Mouse (Mus musculus) neural tube, embryonic 13.5 days (tissue): ENCODE measurements around the gene Elp4. TPM values are rescaled to one million over a fixed set of nuclear protein-coding genes. Genes with fewer than 3 reads are reported as not detected.

Experiments
- ATAC-seq: fragments of 200-750 bp; cut with Nextera tagmentation; 2 replicates; pipeline ENCODE4 v1.8.0; 2017; ENCODE audit warnings: low read depth, mild to moderate bottlenecking, moderate TSS enrichment, moderate library complexity
- H3K27ac ChIP-seq: fragments of 300-500 bp; sonication (generic); replicated peaks from 2 replicates; pipeline ENCODE4 v1.5.1; 2015; ENCODE audit warnings: moderate library complexity, mild to moderate bottlenecking, inconsistent platforms
- H3K27me3 ChIP-seq: fragments of 300-500 bp; sonication (generic); 2 replicates; pipeline ENCODE4 v1.6.1; 2015; ENCODE audit warnings: mild to moderate bottlenecking, inconsistent platforms
- H3K36me3 ChIP-seq: fragments of 300-500 bp; sonication (generic); 2 replicates; pipeline ENCODE4 v1.6.1; 2015; ENCODE audit warnings: mild to moderate bottlenecking, inconsistent platforms
- H3K4me1 ChIP-seq: fragments of 300-500 bp; sonication (generic); replicated peaks from 2 replicates; pipeline ENCODE4 v1.6.1; 2015; ENCODE audit warnings: inconsistent platforms
- H3K4me2 ChIP-seq: fragments of 300-500 bp; sonication (generic); 2 replicates; pipeline ENCODE4 v1.6.1; 2015; ENCODE audit warnings: inconsistent platforms, mild to moderate bottlenecking, moderate library complexity
- H3K4me3 ChIP-seq: fragments of 300-500 bp; sonication (generic); 2 replicates; pipeline ENCODE4 v1.5.1; 2015; ENCODE audit warnings: mild to moderate bottlenecking, inconsistent platforms
- H3K9ac ChIP-seq: fragments of 300-500 bp; sonication (generic); 2 replicates; pipeline ENCODE4 v1.6.1; 2015; ENCODE audit warnings: moderate library complexity, mild to moderate bottlenecking, inconsistent platforms
- H3K9me3 ChIP-seq: fragments of 300-500 bp; sonication (generic); 2 replicates; pipeline ENCODE4 v1.6.1; 2016; ENCODE audit warnings: inconsistent platforms
- WGBS: fragments of 180-500 bp; shearing (Covaris S2); methylation state at CpG from one replicate; pipeline ENCODE4 v1.1.7; 2015; 5-methylcytosine and 5-hydroxymethylcytosine counted together
- polyA plus RNA-seq: library from polyadenylated mRNA; unstranded; fragments of >200 nt; fragmentation: Nextera tagmentation; extraction: Ambion mirVana; gene quantifications from 2 replicates; pipeline ENCODE4 v1.2.1, GENCODE M21; 2015

The Elp4 gene
- polyA plus RNA-seq, 1 experiment from 2014 or later, result 42.5 TPM

DNA sequence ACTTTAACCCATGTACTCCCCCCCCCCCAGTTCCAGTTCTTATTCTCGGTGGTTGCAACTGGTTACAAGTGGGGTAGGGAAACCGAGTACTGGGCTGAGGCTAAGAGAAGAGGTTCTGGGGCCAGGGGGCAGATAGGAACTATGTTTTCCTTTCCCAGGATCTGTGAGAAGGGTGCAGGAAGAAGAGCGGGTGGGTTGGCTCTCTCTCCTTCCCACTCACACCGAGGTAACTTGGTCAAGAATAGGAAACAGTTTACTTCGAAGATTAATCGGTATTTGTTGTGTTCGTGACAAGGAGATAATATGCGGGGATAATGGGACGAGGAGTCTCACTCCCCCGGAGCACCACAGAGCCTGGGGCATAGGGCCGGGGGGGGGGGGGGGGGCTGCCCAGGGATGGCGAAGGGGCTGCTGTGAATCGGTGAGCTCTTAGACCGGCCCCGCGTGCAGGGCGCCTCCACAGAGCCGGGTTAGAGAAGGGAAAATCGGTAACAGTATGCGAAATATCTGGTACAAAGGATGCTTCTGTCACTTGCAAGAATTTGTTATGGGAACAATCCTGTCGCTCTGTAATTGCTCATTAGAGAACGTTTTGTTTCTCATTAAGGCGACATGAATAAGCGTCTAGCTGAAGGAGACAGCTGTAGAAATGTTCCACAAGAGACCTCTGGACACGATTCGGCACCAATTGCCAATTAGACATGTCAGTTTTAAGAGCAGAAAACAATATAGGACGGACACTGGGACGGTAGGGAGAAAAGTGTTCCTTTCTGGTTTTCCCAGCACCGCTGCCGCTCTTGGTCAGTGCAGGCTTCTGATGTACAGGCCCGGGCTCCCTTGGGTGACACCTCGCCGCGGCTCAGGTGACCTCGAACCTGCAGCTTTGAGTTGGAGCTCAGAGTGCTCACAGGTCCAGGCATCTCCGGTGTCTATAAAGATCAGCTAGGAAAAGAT, 217.7 kb downstream of the Elp4 start:
- peak overlapping the region; percentile 50 for H3K4me2 ChIP-seq
- H3K27ac ChIP-seq, result 0 out of 2 replicates have a peak overlapping the region, but pooled peaks have one; percentile 18
- H3K9ac ChIP-seq, result no peak overlapping the region
- H3K36me3 ChIP-seq, result no peaks in the 10 kb centered on the region
- no peak overlapping the region for H3K4me3 ChIP-seq
- ATAC-seq, result 0 out of 2 replicates have a peak, but pooled peaks have one; percentile 0
- WGBS, result 4% methylated on average over 35 of the region's 36 CpGs
- H3K9me3 ChIP-seq, result no peaks in the 10 kb centered on the region
- H3K4me1 ChIP-seq, result peaks cover 65% of the 10 kb centered on the region
- H3K27me3 ChIP-seq, result peaks cover 95% of the 10 kb centered on the region

DNA sequence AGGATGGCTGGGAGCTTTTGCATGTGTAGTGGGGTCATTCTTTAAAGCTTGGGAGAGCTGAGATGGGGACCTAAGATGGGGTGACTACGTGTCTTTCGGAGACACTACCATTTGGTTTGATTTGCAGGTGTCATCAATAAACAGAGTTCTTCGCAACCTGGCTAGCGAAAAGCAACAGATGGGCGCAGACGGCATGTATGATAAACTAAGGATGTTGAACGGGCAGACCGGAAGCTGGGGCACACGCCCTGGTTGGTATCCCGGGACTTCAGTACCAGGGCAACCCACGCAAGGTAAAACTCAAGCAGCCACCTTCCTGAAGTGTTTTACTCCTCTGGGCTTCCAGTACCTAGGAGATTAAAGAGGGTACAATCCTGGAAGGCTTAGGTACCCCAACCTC, 218.7 kb downstream of the Elp4 start:
- H3K9ac ChIP-seq, result no peak overlapping the region
- no peaks in the 10 kb centered on the region for H3K36me3 ChIP-seq
- H3K4me3 ChIP-seq, result no peak overlapping the region
- peaks cover 68% of the 10 kb centered on the region for H3K4me1 ChIP-seq
- no peak overlapping the region for H3K4me2 ChIP-seq
- WGBS, result 29% methylated on average over 11 of the region's 11 CpGs
- H3K27me3 ChIP-seq, result peaks cover 94% of the 10 kb centered on the region
- no peaks in the 10 kb centered on the region for H3K9me3 ChIP-seq
- no peak overlapping the region for H3K27ac ChIP-seq
- ATAC-seq, result no peak

GRCm38 (mm10) chr2:105684991-105685650, 219.2 kb downstream of the Elp4 start:
- H3K36me3 ChIP-seq, result no peaks in the 10 kb centered on the region
- 30% methylated on average over 11 of the region's 11 CpGs for WGBS
- H3K4me1 ChIP-seq, result peaks cover 70% of the 10 kb centered on the region
- no peak overlapping the region for H3K4me3 ChIP-seq
- peak overlapping the region; percentile 9; the same call in 1 of the 2 replicates for H3K4me2 ChIP-seq
- no peak overlapping the region for H3K27ac ChIP-seq
- H3K9ac ChIP-seq, result no peak overlapping the region
- H3K27me3 ChIP-seq, result peaks cover 96% of the 10 kb centered on the region
- H3K9me3 ChIP-seq, result no peaks in the 10 kb centered on the region
- no peak for ATAC-seq

- Histone ChIP-seq H3K4me3 (0 out of 2 replicates have a peak overlapping the region, but pooled peaks have one; percentile 8), H3K9me3 (no peaks in the 10 kb centered on the region), H3K36me3 (no peaks in the 10 kb centered on the region), H3K9ac (no peak overlapping the region), H3K27me3 (peaks cover 96% of the 10 kb centered on the region), H3K27ac (no peak overlapping the region), H3K4me2 (peak overlapping the region; percentile 24; the same call in 1 of the 2 replicates), H3K4me1 (peaks cover 60% of the 10 kb centered on the region)
- no peak for ATAC-seq
- 19% methylated on average over 22 of the region's 22 CpGs for WGBS
These were observed 220.5 kb downstream of the Elp4 start for GRCm38 (mm10) chr2:105683771-105684410.

- H3K9ac ChIP-seq, result peak overlapping the region; percentile 52; the same call in 1 of the 2 replicates
- ATAC-seq, result no peak
These were observed 221.6 kb downstream of the Elp4 start for GRCm38 (mm10) chr2:105682634-105683351.

DNA sequence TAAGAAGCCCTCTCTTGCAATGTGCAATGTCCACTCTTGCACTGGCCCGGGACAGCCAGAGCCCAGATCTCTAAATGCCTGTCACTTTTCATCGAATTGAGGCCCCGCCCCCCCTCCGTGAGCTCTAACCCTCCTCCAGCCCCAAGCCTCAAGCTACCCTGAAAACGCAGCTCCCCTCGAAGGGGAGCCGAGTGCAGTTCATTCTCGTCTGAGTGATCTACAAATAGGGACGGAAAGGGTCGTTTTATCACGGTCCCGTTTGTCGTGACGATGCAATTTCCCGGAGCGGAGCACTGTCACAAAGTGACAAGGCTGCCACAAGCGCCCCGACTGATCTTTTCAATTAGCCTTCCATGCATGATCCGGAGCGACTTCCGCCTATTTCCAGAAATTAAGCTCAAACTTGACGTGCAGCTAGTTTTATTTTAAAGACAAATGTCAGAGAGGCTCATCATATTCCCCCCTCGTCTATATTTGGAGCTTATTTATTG, 222.3 kb downstream of the Elp4 start:
- peak overlapping the region; percentile 30; the same call in 1 of the 2 replicates for H3K27ac ChIP-seq
- no peak for ATAC-seq
- peak overlapping the region; percentile 24 for H3K4me3 ChIP-seq
- H3K9ac ChIP-seq, result peak overlapping the region; percentile 52; the same call in 1 of the 2 replicates
- H3K36me3 ChIP-seq, result no peaks in the 10 kb centered on the region
- H3K27me3 ChIP-seq, result peaks cover 94% of the 10 kb centered on the region
- peaks cover 42% of the 10 kb centered on the region for H3K4me1 ChIP-seq
- WGBS, result 2% methylated on average over 23 of the region's 23 CpGs
- H3K9me3 ChIP-seq, result no peaks in the 10 kb centered on the region
- H3K4me2 ChIP-seq, result peak overlapping the region; percentile 68

More at GRCm38 (mm10) chr2:105682634-105683351, 221.6 kb downstream of the Elp4 start:
- Histone ChIP-seq H3K27ac (0 out of 2 replicates have a peak overlapping the region, but pooled peaks have one; percentile 0), H3K4me3 (peak overlapping the region; percentile 24), H3K36me3 (no peaks in the 10 kb centered on the region), H3K27me3 (peaks cover 94% of the 10 kb centered on the region), H3K4me1 (peaks cover 49% of the 10 kb centered on the region), H3K9me3 (no peaks in the 10 kb centered on the region), H3K4me2 (peak overlapping the region; percentile 68)
- WGBS, result 5% methylated on average over 21 of the region's 21 CpGs

DNA sequence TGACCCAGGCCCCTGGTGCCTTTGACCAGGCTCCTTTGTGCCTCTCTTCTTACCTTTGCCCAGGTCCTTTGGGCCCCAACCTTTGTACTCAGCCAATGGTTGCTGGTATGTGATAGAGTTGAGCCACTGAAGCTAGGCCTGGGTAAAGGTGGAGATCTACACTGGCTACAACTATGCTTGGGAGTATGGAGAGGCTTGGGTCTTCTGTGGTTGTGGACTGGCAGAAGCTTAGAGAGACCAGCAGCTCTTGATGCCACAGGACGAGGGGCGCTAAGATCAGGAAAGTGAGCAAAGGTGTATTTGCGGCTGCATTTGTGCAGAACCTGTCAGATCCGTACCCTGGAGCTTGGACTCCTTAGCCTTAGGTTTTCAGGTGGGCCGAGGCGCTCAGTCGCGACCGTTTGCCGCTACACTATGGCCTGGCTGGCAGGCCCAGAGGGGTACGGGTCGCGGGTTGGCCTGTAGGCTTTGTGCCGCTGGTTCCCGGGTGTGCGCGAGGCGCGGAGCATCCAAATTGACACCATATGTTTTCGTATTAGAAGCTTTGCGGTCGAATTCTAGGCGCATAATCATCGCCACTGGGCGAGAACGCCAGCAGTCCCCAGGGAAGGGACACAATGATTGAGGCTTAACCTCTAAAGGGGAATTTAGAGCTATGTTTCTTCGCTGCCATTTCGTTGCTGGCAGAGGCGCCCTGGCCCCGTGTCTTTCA, 223.2 kb downstream of the Elp4 start:
- H3K9ac ChIP-seq, result peak overlapping the region; percentile 52; the same call in 1 of the 2 replicates
- peaks cover 38% of the 10 kb centered on the region for H3K4me1 ChIP-seq
- H3K4me2 ChIP-seq, result peak overlapping the region; percentile 68
- H3K36me3 ChIP-seq, result no peaks in the 10 kb centered on the region
- H3K27ac ChIP-seq, result peak overlapping the region; percentile 46
- 3% methylated on average over 30 of the region's 30 CpGs for WGBS
- H3K9me3 ChIP-seq, result no peaks in the 10 kb centered on the region
- peak; percentile 20; the same call in 1 of the 2 replicates for ATAC-seq
- peaks cover 94% of the 10 kb centered on the region for H3K27me3 ChIP-seq
- H3K4me3 ChIP-seq, result peak overlapping the region; percentile 24

DNA sequence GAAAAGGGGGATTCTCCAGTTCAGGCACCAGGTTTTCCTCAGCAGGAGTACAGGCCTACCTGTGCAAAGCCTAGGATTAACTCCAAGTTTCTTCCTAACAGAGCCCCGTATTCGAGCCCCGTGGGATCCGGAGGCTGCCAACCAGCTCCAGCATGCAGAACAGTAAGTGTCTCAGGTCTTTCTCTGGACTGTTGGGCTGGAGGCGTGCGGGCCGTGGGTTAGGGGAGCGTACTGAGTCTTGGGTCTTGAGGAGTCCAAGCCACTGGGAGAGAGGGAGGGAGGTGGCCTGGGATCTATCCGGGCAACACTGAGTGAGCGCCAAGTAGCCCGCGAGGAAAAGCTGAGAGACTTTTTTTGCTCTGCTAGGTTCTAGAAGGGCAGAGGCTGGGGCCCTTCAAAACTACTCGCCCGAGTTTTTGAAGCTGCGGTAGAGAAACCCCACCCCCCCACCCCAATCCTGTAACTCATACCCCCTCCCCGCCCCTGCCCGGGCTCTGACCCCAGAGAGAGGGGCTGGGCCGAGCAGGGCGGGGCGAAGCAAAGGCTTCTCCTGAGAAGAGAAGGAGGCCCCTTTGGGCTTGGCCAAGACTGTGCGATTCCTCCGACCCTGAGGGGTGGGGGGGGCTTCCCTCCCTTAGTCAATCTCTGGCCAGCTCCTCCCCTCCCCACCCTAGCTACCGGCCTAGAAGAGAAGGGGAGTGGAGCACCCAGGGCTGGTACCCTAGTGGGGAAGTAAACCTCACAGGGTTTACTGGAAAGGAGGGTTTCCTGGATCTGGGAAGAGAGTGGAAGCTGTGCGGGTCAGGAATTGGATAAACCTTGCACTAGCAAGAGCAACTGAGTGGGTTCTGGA, 224.0 kb downstream of the Elp4 start:
- H3K27me3 ChIP-seq, result peaks cover 93% of the 10 kb centered on the region

GRCm38 (mm10) chr2:105679331-105679730, 225.0 kb downstream of the Elp4 start:
- H3K4me1 ChIP-seq, result peaks cover 57% of the 10 kb centered on the region
- H3K36me3 ChIP-seq, result no peaks in the 10 kb centered on the region
- H3K4me2 ChIP-seq, result peak overlapping the region; percentile 68
- WGBS, result 4% methylated on average over 2 of the region's 2 CpGs
- H3K27ac ChIP-seq, result peak overlapping the region; percentile 34; the same call in 1 of the 2 replicates
- H3K27me3 ChIP-seq, result peaks cover 95% of the 10 kb centered on the region
- no peaks in the 10 kb centered on the region for H3K9me3 ChIP-seq
- ATAC-seq, result no peak
- H3K4me3 ChIP-seq, result peak overlapping the region; percentile 51
- H3K9ac ChIP-seq, result peak overlapping the region; percentile 54

More for the DNA sequence above, 224.0 kb downstream of the Elp4 start:
- peaks cover 46% of the 10 kb centered on the region for H3K4me1 ChIP-seq
- no peaks in the 10 kb centered on the region for H3K9me3 ChIP-seq
- H3K27ac ChIP-seq, result peak overlapping the region; percentile 46
- peak overlapping the region; percentile 68 for H3K4me2 ChIP-seq
- WGBS, result 2% methylated on average over 23 of the region's 24 CpGs
- peak; percentile 76 for ATAC-seq
- H3K36me3 ChIP-seq, result no peaks in the 10 kb centered on the region
- H3K4me3 ChIP-seq, result peak overlapping the region; percentile 51
- peak overlapping the region; percentile 54 for H3K9ac ChIP-seq

DNA sequence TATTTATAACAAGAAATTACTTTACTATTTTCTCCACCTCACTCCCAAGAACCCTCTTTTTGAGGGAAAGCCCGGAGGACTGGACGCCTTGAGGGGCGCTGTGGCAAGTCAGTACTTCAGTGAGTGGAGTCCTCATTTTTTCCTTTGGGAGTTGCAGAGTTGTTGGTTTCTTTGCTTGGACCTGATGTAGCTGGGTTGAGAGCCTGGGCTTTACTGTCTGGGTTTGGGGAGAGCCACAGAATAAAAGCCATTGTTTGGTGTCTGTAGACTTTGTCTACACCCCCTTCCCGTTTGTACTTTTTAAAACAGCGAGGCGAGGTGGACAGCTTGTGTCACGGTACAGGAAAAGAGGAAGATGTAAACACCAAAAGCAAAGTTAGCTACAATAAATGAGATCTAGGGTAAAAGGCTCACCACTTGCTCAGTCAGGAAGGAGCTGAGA, 225.5 kb downstream of the Elp4 start:
- ATAC-seq, result no peak
- Histone ChIP-seq H3K4me2 (peak overlapping the region; percentile 68), H3K4me1 (peaks cover 61% of the 10 kb centered on the region), H3K4me3 (peak overlapping the region; percentile 51), H3K9ac (peak overlapping the region; percentile 54), H3K27me3 (peaks cover 95% of the 10 kb centered on the region), H3K9me3 (no peaks in the 10 kb centered on the region), H3K36me3 (no peaks in the 10 kb centered on the region), H3K27ac (0 out of 2 replicates have a peak overlapping the region, but pooled peaks have one; percentile 46)
- 3% methylated on average over 7 of the region's 7 CpGs for WGBS
